Mouse (Mus musculus) heart, adult 2 months (tissue): Measurements from ENCODE around the gene Mcm10. TPM values are rescaled to one million over a fixed set of nuclear protein-coding genes. Genes with fewer than 3 reads are reported as not detected.

ENCODE experiments used
- DNase-seq, 2 experiments: peaks; one replicate each; pipeline ENCODE4 v3.0.0; 2021
- H3K27ac ChIP-seq: fragments of 200-600 bp; 2 replicates; pipeline ENCODE4 v1.8.1; 2022
- H3K27me3 ChIP-seq: fragments of 200-500 bp; 2 replicates; pipeline ENCODE4 v1.6.1; 2012; ENCODE audit warnings: mild to moderate bottlenecking, low read length, inconsistent platforms, mixed read lengths; ENCODE audit not compliant: control insufficient read depth, insufficient read depth
- H3K36me3 ChIP-seq: fragments of 200-500 bp; 2 replicates; pipeline ENCODE4 v1.6.1; 2012; ENCODE audit warnings: low read length, inconsistent platforms; ENCODE audit not compliant: control insufficient read depth, insufficient read depth
- H3K4me1 ChIP-seq: fragments of 200-500 bp; 2 replicates; pipeline ENCODE4 v1.6.1; 2011; ENCODE audit warnings: low read length; ENCODE audit not compliant: control insufficient read depth, insufficient read depth
- H3K4me3 ChIP-seq: fragments of 200-600 bp; 2 replicates; pipeline ENCODE4 v1.8.1; 2022
- H3K79me2 ChIP-seq: fragments of 200-500 bp; replicated peaks from 2 replicates; pipeline ENCODE4 v1.6.1; 2012; ENCODE audit warnings: mild to moderate bottlenecking, inconsistent platforms, low read length, moderate library complexity, mixed read lengths; ENCODE audit not compliant: control insufficient read depth, insufficient read depth
- H3K9ac ChIP-seq: fragments of 200-500 bp; 2 replicates; pipeline ENCODE4 v1.6.1; 2012; ENCODE audit warnings: low read depth, mild to moderate bottlenecking, control low read depth, inconsistent platforms, low read length, mixed read lengths
- CTCF ChIP-seq: fragments of 200-600 bp; IDR thresholded peaks from 2 replicates; pipeline ENCODE4 v1.8.1; 2022; ENCODE audit warnings: antibody characterized with exemption, mild to moderate bottlenecking, moderate library complexity
- EP300 ChIP-seq: fragments of 200-500 bp; IDR thresholded peaks from 2 replicates; pipeline ENCODE4 v1.6.1; 2011; ENCODE audit warnings: low read depth, low read length, control low read depth; ENCODE audit not compliant: insufficient read depth
- POLR2A ChIP-seq: fragments of 200-500 bp; IDR thresholded peaks from 2 replicates; pipeline ENCODE4 v1.6.1; 2011; ENCODE audit warnings: mild to moderate bottlenecking, low read depth, low read length, control low read depth; ENCODE audit not compliant: insufficient read depth
- WGBS: fragments of 180-500 bp; shearing (Covaris S2); methylation state at CpG from one replicate; pipeline ENCODE4 v1.1.7; 2018; 5-methylcytosine and 5-hydroxymethylcytosine counted together
- intact Hi-C: fragments of 180-260 bp; cut with DNase I; formaldehyde crosslinking; loops from one replicate; pipeline ENCODE4 v1.15.1; 2025
- polyA plus RNA-seq: library from polyadenylated mRNA; depleted of rRNA; stranded (reverse); fragments of >200 nt; gene quantifications from 2 replicates; pipeline ENCODE4 v1.2.3, GENCODE M21; 2012
- total RNA-seq, 2 experiments: library from RNA; stranded (reverse); gene quantifications; 2 replicates each; pipeline ENCODE4 v1.2.3; 2021

Gene Mcm10
- total and polyA plus RNA-seq, 3 experiments = 0.14 to 0.39 (median 0.31) TPM

DNA sequence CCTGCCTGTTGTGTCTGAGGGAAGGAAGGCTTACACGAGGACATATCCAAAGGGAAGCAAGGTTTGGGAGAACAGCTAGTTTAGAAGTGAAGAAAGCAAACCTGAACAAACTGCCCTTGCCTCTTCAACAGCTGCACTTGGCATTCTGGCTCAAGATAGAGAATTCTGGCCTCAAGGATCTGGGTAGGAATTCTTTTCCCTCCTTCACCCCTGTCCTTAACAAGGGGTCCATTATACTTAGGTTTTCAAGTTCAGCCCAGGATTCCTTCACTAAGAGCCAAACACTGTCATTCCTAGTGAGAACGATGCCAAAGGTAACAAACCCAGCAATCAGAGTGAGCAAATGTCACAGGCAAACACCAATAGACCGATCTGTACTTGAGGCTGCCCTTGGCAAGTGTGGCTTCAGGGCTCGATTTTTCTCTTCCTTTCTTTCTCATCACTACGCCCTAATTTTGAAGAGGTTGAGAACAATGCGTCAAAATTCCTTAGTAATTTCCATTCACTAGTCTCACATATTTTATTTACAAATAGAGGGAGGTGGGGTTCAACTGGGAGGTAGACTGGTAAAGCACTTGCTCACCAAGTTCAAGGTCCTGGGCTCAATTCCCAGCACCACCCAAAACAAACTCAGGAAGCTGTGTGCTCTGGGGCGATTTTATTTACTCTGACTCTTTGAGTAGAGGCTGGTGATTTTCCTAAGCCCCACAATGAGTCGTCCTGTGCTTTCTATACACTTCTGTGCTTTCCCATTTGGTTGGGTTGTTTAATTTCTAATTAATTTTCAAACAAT lies 25.0 kb downstream of the Mcm10 start:
- WGBS = 73% methylated on average over 8 of the region's 8 CpGs
- no peak for DNase-seq
- Histone ChIP-seq H3K4me1 (no peaks in the 10 kb centered on the region), H3K27ac (no peak overlapping the region), H3K4me3 (no peak overlapping the region), H3K79me2 (no peaks in the 10 kb centered on the region), H3K27me3 (no peaks in the 10 kb centered on the region), H3K9ac (no peak overlapping the region), H3K36me3 (no peaks in the 10 kb centered on the region)
- no peak for TF ChIP-seq CTCF
- TF ChIP-seq POLR2A = no peak
- no peak for TF ChIP-seq EP300
- intact Hi-C loops = no loop called here

DNA sequence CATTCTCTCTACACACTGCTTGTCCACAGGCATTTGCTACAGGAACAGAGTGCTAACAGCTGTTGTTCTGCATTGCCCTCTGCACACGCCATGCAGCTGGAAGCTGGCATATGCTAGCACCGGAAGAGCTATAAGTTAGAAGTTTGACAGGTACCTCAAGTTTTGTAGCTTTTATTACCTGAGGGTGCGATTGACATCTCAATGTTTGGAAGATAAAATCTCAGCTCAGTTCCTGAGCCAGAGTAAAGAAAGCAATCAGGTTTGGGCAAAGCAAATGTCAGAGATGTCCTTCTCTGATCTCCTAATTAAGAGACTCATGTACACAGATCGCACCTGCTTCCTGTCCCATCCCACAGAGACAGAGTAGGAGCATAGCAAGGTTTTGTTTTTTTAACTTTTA lies 25.8 kb downstream of the Mcm10 start:
- Histone ChIP-seq H3K27ac (no peak overlapping the region), H3K4me1 (no peaks in the 10 kb centered on the region), H3K27me3 (no peaks in the 10 kb centered on the region), H3K9ac (no peak overlapping the region), H3K36me3 (no peaks in the 10 kb centered on the region), H3K4me3 (no peak overlapping the region), H3K79me2 (no peaks in the 10 kb centered on the region)
- no peak for TF ChIP-seq CTCF
- TF ChIP-seq POLR2A = no peak
- TF ChIP-seq EP300 = no peak
- no peak for DNase-seq
- 84% methylated on average over 4 of the region's 4 CpGs for WGBS
- intact Hi-C loops = no loop called here

DNA sequence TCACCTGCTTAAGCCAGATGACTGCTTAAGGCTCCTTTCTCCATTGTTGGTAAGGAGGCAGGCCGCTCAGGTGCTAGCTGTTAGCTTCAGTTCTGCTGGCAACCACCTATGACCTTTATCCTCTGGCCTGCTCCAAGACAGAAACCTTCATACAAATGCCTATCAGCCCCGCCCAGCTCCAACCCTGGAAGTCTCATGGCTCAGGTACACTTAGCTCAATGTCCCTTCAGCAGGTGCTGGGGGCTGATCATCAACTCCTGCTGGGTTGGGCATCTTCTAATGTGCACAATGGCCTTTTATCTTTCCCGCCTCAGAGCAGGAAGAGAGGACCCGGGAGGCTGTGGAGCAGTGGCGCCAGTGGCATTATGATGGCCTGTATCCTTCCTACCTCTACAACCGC lies 27.6 kb downstream of the Mcm10 start:
- no peak for TF ChIP-seq CTCF
- TF ChIP-seq POLR2A = no peak
- no peak for TF ChIP-seq EP300
- Histone ChIP-seq H3K27me3 (no peaks in the 10 kb centered on the region), H3K4me3 (no peak overlapping the region), H3K36me3 (no peaks in the 10 kb centered on the region), H3K9ac (no peak overlapping the region), H3K27ac (no peak overlapping the region), H3K4me1 (no peaks in the 10 kb centered on the region), H3K79me2 (no peaks in the 10 kb centered on the region)
- intact Hi-C loops = no loop called here
- no peak for DNase-seq
- 73% methylated on average over 6 of the region's 6 CpGs for WGBS

DNA sequence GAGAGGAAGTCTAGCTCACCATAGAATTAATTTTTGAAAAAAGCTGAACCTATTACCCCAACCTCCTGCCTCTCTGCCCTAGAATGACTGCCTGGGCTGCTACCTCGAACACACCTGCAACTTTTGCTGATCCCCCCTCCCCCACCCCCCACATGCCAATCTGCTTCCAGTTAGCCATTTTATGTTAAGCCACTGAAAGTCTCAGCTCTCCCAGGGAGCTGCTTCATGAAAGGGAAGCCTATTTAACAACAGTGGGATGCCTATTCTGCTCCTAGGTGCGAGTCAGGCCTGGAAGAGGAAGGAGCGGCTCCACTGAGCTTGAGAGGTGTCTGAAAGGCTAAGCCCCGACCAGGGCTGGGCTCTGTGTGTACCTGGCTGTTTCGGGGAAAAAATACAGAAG lies 28.6 kb downstream of the Mcm10 start:
- DNase-seq = no peak
- Histone ChIP-seq H3K27ac (no peak overlapping the region), H3K9ac (no peak overlapping the region), H3K79me2 (no peaks in the 10 kb centered on the region), H3K36me3 (no peaks in the 10 kb centered on the region), H3K4me3 (no peak overlapping the region), H3K27me3 (no peaks in the 10 kb centered on the region), H3K4me1 (no peaks in the 10 kb centered on the region)
- intact Hi-C loops = no loop called here
- WGBS = 37% methylated on average over 5 of the region's 5 CpGs
- no peak for TF ChIP-seq EP300
- TF ChIP-seq POLR2A = no peak
- TF ChIP-seq CTCF = no peak

DNA sequence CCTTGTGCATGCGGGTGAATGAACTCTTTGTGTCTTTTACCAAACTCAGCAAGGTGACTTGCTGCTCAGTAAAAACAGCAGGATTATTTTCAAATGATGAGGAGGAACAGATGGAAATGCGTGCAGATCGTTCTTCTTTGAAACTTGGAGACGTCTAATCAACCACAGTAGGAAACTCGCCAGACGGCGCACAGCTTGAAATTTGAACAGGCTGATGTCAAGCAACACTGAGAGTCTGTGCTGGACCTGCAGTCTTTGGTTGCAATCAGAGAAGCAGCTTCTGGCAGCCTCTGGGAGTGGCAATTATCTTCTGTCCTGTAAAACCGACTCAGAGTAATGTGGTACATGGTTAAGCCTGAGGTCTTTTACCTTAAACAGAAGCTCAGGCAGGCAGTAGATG lies 34.5 kb downstream of the Mcm10 start:
- no peaks in the 10 kb centered on the region for H3K79me2 ChIP-seq
- no peak for DNase-seq
- no peaks in the 10 kb centered on the region for H3K4me1 ChIP-seq
- intact Hi-C loops = no loop called here
- H3K27ac ChIP-seq = no peak overlapping the region
- 30% methylated on average over 8 of the region's 8 CpGs for WGBS
- TF ChIP-seq CTCF (no peak), EP300 (no peak), POLR2A (no peak)
- no peak overlapping the region for H3K9ac ChIP-seq
- H3K36me3 ChIP-seq = no peaks in the 10 kb centered on the region
- no peak overlapping the region for H3K4me3 ChIP-seq
- H3K27me3 ChIP-seq = no peaks in the 10 kb centered on the region

DNA sequence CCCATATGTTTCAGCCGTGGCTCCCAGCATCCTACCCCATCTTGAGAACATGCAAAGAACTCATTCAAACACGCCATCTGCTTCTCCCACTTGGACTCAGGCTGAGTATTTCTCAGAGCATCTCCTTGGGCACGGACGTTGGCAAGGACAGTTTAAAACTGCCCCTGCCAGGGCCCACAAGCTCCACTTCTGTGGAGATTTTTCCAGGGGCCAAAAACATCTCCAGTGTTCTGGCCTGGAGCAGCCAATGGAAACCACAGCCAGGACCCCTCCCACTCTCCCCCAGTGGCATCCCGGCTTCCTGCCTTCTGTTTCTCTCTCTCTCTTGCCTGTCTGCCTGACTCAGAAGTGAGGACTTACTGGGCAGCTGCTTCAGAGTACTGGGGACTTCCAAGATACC lies 36.8 kb downstream of the Mcm10 start, which contains the start of gene Ucma:
TSS of gene Ucma (plus strand) at position 316 of the 400 bp plus-strand sequence.
- Histone ChIP-seq H3K79me2 (no peaks in the 10 kb centered on the region), H3K9ac (no peak within 1 kb of the TSS), H3K4me3 (no peak within 1 kb of the TSS), H3K27ac (no peak within 1 kb of the TSS), H3K36me3 (no peaks in the 10 kb centered on the region), H3K27me3 (no peaks in the 10 kb centered on the region), H3K4me1 (no peaks in the 10 kb centered on the region)
- TF ChIP-seq EP300 (no peak), CTCF (no peak)
- 61% methylated on average over 5 of the region's 5 CpGs for WGBS
- intact Hi-C loops = no loop called here
- no peak for DNase-seq
